Mouse (Mus musculus) ES-CJ7 (cell line): ENCODE measurements at regions not wholly inside any gene's neighbourhood (a gene's known extent, or its start where the extent isn't known, plus 50 kb on each side); places are given as distances from the start of the nearest gene placed in this dataset.

Source experiments
- DNase-seq: peaks from one replicate; pipeline ENCODE4 v3.0.0; 2011; ENCODE audit warnings: low read depth, low spot score

DNA sequence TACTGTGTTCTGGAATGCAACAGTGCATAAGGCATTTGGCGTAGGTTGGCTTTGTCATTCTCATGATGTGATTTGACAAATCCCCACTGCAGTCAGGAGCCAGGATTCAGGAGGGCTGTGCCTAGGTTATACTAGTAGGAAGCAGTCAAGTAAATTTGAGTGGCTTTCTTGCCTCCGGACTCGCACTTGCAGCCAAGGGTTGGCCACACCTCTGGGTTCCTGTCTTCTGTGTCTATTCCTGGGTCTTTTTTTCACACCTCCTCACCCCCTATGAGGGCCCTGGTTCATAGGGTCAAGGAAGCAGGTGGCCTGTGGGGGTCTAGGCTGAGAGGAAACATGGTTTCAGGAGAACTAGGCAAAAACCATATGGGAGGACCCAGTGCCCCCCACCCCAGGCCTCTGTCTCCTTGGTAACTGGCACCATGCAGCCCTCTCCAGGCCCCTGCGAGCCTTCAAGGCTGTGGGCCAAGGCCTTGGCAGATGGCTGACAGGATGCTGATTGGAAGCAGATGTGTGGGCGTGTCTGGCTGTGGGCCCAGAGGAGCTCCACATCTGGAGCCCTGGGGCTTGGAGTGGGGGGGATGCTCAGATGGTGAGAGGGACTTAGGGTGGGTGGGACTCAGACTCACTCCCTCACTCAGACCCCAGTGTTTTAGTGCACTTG is 195.7 kb downstream of the Rgs3 start:
- no peak for DNase-seq

DNA sequence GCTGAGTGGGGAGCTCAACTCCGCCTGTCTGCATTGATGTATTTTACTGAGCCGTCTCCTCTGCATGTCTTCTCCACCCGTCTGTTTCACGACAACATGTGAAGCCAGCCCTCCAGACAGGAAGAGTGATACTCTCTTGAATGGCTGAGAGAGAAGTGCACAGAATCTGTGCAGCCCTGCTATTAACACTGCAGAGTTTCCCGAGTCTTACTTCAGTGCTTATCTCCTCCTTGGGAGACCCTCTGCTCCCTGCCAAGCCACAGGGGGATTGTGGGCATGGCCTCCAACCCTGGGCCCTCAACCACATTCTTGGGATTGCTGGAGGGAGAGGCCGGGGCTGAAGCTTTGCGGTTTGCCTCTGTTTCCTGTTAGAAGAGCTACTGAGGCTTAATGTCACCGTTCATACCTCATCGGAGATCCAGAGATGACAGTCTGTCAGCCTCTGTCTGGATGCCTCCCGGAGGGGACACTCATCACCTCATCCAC is 197.1 kb downstream of the Rgs3 start:
- no peak for DNase-seq

DNA sequence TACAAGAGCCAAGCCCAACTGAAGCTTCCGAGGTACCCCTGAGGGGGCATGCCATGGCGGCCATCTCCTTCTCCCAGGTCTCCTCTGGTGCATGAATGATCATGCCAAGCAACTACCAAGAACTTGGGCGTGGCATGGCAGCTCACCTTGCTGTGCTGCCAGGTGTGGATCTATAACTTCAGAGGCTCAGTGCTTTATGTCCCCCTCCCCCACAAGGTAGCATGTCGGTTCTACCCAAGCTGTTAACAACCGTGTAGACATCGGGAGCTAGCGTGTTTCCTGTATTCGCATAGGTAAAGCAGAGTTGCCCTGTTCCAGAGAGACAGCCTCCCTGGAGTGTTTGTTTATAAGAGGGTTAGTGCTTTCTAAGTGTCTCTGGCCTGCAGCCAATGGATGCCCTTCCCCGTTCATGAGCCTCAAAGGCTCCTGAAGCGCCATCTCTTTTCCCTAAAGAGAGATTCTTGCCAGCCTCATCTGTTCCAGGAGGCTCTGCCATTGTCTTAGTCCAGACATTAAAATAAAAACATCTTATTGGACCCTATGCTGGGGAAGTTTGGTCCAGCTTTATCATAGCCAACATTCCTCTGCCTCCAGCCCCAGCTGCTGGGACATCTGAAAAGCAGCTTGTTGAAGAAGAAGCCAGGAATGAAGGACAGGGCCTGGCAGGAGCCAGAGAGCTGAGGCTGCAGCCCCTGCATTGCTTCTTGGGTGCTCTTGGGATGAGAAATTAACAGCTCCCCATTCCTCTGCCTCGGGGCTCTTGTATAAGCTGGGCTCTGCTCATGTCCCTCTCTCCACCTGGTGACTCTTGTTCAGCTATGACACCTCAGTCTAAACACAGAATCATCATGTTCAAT is 201.3 kb downstream of the Rgs3 start:
- DNase-seq: no peak

DNA sequence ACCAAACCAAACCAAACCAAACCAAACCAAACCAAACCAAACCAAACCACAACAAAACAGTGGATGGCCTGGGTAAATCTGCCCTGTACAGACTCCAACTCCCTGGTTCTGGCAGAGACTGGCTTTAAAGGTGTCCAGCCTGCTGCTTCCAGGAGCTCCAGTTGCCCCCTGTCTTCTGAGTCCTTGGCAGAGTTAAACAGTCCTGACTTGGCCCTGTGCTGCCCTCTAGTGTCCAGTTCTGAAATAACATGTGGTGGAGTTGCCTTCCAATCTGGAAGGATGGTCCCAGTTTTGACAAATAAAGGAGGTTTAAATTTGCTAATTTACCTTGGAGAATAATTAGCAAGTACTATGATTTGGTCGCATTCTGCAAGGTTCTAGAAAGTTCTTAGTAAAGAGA is 202.0 kb downstream of the Rgs3 start:
- peak; percentile 71 for DNase-seq

DNA sequence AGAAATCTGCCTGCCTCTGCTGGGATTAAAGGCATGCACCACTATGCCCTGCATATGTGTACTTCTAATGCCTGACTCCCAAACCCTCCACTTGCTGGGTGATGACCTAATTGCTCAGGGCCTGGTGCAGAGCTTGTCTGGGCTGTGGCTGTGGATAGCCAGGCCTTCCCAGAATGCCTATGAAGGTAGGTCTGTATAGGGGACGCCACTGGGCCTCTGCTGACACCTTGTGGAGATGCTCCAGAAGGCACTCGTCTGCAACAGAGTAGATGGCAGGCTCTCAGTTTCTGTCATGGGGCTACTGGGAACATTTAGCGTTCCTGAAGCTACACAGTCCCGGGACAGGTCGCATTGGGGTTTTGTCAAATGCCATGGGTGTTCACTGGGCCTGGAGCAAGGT is 201.4 kb upstream of the Zfp618 start:
- DNase-seq: peak; percentile 76

DNA sequence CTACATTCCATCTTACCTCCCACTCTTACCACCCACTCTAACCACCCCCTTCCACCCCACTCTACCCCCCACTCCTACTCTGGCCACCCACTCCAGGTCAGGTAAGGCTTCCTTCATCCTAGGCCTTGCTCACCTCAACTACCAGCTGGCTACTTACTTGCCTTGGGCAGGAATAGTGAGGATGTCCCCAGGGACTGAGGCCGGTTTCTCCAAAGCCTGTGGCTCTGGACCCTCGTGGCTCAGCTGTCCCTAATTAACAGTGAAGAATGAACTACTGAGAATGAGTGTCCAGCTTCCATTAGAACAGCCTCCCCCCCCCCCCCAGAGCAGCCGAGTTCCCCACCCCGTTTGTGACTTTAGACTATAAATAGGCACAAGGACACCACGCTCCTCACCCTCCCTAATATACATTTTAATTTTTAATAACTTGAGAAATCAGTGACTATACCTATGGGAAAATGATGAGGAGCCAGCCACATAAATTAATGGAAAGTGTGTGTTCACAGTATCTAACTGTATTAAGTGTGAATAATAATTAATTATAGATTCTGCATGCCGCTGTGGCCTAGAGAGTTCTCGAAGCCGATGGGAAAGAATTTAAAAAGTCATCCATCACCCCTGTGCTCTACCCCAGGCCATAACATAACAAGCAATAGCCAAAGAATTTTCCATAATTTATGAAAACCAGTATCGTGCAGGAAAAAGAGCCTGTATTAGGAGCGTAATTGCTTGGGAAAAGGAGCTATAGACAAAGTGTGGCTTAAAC is 195.7 kb upstream of the Zfp618 start:
- no peak for DNase-seq

DNA sequence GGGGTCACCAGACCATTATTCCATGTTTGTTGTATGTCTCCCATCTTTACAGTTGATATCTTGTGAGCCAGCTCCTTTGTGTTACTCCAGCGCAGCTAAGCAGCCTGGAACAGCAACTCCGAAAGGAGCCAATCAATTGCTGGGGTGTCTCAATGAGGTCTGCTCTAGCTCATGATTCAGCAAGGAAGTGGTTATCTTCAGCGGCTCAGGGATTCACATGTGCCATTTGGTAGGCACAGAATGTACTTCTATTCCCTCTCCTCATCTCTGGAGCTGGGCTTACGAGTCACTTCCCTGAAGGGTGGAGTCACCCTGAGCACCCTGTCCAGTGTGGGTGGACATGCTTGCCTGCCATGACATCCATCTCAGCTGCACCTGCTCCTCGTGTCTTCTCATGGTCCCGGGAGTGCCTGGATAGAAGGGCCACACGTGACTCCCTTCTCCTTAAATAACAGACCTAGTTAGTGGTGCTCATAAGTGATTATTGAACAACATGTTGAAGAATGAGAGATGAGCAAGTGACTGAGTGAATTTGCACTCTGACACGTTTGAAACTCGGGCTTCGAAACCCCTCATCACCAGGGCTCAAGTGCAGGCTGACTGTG is 190.3 kb upstream of the Zfp618 start:
- DNase-seq: no peak

DNA sequence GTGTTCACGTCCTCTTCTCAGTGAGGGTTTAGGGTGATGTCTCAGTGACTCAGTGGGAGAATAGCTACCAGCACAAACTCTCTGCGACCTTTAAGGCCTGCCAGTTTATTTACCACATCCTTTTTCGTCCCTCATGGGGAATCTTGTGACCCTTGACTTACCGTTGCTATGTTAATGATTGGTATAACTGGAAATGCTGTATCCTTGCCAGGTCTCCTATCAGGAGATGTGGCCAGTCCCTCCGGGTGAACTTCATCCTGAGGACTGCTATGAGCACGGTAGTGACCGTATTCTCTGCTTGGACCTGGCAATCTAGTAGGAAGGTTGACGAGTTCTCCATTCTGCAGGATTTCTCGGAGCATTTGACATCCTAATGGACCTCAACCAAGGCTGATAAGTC is 188.5 kb upstream of the Zfp618 start:
- no peak for DNase-seq

DNA sequence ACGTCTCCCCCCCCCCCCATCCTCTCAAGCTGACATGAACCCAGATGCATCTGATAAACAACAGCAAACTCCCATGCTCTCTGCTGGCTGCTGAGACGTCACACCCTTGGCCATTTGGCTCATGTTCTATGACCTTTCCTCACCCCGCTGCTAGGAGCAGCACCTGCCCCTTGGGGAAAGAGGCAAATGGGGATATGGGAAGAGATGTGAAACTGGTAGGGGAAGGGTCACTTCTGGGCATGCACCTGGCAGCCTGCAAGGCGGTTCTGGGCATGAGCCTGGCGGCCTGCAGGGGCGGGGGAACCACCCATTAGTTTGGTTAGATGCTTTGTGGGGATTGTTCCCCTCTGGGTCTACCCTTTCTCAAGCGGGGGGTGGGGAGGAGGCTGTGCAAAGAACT is 187.9 kb upstream of the Zfp618 start:
- DNase-seq: no peak

DNA sequence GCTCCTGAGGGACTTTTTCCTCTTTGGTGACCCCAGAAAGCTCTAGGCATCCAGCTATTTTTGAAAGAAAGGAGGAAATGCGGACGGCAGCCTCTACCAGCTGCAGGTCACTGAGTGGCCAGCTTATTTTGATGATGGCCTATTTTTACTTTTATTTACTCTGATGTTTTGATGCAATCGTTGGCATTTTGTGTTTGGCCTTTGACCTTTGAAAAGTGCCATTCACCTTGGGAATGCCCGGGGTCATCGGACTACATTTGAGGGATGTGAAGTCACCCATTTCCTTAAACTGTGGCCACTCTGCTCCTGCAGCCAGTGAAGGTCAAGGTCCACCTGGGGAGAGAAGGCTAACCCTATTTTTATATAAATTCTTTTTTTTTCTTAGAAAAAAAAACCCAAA is 186.8 kb upstream of the Zfp618 start:
- no peak for DNase-seq

DNA sequence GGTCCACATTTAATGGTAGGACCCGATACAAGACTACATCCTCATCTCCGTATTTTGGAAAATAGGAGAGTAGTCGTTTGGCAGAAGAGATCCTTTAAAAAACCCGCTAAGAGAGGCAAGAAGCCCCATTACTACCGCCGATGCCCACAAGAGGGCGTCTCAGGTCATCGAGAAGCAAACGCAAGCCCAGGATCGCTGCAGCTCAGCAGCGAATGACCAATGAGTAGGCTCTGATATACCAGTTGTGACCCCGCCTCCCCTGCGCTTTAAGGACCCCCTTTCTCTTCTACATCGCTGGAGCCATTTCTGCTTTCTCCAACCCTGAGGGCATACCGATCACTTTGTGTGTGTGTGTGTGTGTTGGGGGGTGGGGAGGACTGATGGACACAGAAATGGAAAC is 185.0 kb upstream of the Zfp618 start:
- peak; percentile 88 for DNase-seq

DNA sequence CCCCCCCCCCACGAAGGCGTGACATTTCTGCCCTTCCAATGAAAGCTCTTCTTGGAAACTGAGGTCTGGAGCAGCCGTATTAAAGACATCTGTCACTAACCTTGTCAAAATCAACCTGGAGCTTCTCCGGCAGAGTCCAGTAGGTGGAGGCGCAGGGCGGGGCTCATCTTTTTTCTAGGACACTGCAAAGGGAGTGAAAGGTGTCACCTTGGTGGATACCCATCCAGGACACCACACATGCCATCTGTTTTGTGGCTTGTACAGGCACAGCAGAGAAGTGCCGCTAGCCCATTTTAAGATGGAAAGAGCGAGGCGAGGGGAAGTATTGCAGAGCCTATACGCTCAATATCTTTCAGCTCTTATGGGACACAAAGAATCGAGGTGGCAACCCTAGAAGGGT is 184.5 kb upstream of the Zfp618 start:
- DNase-seq: no peak

DNA sequence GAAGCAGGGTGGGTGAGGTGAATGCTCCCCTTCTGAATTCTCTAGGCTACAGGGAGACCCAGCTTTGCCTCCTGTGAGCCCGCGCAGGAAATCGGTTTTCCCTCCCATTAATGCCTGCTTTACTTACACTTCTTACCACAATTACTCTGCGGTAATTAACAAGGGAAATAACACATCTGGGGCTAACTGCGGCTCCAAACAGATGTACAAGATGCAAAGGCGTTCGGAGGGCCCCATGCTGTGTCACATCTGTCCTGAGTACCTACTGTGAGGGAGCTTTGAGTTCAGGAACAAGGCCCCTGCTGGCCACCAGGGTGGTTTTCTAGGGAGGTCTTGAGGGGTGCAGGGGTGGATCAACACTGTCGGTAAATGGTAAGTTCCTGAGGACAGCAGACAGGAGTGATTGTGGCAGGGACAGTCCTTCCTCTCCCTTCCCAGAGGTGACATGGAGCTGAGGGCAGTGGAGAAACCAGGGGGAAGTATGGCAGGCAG is 184.0 kb upstream of the Zfp618 start:
- DNase-seq: no peak

DNA sequence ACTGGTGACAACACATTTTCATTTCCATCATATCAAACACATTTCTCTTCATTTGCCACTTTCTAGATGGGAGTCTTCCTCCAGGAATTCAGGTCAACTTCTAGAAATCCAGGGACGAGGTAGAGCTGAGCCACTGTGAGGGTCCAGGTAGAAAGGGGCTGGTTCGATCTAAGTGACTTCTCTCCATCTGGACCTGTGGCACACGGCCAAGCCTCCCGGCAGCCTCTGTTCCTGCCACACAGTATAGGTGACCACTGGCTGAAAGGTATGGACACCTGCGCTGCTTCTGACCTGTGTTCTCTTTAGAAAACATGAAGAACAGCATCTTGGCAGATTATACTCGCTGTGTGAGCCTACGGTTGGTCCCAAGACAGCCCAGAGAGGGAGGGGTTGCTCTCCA is 179.7 kb upstream of the Zfp618 start:
- no peak for DNase-seq

DNA sequence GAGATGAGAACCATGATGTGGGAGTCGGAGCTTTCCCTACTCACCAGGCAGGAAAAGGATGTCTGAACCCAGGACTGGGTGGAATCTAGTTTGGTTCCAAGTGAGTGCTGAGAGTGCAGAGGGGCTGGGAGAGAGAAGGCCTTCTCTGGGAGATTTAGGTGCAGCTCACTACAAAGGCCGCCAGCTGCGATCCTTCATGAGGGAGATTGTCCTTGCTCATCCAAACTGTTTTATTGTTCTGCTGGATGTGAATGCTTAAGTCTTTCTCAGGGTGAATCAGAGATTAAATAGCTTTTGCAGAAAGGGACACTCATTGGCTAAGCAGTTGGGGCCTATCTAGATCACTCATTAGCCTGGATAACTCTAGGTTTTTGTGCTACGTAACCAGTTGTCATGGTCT is 175.7 kb upstream of the Zfp618 start:
- no peak for DNase-seq

DNA sequence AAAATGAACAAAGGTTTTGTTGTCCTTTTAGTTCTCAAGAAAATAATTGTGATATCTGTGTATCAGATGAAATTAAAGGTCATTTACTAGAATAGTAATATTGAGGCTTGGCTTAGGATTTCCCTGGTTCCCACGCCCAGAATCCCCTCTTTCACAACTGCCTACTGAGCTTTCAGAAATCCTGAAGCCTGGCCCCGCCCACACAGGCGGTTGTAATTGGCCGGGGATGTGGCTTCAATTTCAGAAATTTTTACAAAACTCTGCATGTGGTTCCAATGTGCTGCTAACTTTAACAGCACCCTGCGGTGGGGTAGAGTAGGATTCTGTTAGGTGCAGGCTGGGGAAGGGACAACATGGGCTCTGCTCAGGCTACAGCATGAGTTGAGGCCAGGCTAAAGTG is 171.8 kb upstream of the Zfp618 start:
- no peak for DNase-seq

DNA sequence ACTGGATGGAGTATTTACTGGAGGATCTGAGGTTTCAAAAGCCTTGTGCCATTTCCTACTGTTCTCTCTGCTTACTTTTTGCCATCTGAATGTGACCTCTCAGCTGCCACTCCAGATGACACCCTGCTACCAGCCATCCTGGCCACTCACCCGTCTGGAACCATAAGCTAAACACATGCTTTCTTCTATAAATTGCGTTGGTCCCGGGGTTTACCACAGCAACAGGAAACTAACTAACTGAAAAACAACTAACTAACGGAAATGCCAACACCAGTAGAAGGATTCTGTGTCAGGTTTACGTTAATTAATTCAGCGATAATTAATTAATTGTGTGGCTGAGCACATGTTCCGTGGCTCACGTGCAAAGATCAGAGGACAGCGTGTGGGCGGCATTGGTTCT is 169.8 kb upstream of the Zfp618 start:
- DNase-seq: no peak

DNA sequence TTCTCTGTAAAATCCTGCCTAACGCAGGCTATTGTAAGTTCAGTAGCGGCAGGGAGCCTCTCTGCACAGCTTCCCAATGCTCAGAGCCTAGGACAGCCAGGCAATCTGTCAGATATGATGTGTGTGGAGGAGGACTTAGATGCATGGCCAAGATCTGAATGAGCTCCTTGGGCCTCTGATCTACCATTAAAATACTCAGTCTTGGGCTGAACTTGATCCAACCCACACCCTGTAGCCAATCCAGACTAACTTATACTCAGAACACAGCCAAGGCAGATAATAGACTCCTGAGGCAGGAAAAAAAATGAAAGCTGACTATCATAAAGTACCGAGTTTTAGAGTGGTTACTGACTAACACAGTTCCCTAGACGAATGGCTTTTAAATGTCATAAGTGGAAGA is 165.4 kb upstream of the Zfp618 start:
- no peak for DNase-seq

DNA sequence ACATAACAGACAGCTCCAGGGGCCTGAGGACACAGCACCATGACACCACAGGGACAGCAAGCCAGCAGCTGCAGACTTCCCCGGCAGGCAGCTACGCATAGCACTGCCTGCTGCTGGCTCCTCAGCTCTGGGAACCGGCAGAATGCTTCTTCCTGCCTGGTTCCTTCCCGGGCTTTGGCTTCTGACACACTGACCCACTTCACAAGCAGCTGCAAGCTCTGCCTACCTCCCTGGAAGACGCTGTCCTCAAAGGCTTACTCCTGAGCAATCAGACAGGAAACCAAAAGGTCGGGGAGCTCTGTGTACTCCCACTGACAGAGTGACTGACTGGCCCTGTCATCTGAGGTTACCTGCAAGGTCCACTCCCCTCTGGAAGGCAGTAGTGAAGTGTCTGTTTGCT is 159.5 kb upstream of the Zfp618 start:
- DNase-seq: no peak

DNA sequence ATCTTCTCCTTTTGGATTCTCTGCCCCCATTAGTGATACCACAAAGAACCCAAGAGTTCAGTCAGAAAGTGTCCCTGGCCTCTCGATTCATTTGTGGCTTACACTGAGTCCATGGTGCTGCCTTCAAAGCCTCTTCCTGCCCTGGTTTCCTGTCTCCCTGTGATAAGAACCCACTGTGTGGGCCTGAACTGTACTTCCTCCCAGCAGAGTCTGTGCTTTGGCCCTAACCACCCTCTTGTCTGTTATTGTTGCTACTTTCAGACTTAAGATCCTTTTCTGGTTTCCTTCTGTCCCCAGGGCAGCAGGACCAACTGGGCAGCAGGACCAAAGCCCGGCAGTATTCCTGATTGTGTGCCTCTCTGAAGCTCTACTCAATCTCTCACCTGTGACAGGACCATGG is 158.6 kb upstream of the Zfp618 start:
- DNase-seq: no peak

DNA sequence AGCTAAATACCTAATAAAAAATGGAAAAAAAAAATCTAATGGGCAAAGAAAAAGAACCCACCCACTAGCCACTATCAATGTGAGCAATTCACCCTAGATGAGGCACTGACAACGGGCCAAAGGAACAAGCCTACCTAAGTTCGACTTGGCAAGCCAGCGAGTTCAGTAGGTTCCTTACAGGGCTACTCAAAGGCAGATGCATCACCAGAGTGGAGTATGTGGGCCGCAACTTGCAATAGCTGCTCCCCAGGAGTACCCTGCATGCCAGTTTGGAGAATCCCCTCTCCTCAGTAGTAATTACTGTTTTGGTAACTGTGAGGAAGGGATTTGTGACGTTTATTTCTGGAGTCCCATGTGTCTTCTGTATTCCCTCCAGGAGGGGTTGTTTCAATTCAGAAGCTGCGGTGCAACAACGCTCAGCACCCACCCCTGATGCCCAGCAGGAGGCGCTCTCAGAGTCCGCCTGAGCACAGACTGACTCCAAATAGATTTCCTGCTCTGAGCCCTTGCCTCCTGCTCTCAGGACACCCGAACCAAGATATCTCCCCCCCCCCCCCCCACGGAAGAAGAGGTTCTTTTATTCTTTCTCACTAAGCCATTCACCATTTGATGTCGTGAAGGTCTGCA is 157.3 kb upstream of the Zfp618 start:
- peak; percentile 47 for DNase-seq
